Mouse (Mus musculus): Measurements from ENCODE around the gene Fcrlb. TPM values are rescaled to one million over a fixed set of nuclear protein-coding genes. Genes with fewer than 3 reads are reported as not detected.

Gene Fcrlb
- polyA plus RNA-seq, 1 experiment from 2014 or later = not detected

GRCm38 (mm10) chr1:170867691-170868105, 45.0 kb downstream of the Fcrlb start, which contains the start of gene Atf6:
Atf6 (minus strand) TSS chr1:170867771.
- Histone ChIP-seq H3K9me3 (ENCODE audit: low read depth, low read length) (no peaks in the 10 kb centered on the region), H3K9ac (peak within 1 kb of the TSS; percentile 85), H3K4me2 (peak within 1 kb of the TSS; percentile 87), H3K36me3 (ENCODE audit: insufficient read depth) (peaks cover 9% of the 10 kb centered on the region; the same call in 1 of the 2 replicates), H3K27me3 (ENCODE audit: insufficient read depth, low read length) (no peaks in the 10 kb centered on the region), H3K27ac (ENCODE audit: low read depth) (peak within 1 kb of the TSS; percentile 75), H3K4me3 (ENCODE audit: low read depth, low read length) (peak within 1 kb of the TSS; percentile 92), H3K4me1 (ENCODE audit: insufficient read depth) (no peaks in the 10 kb centered on the region)
- no peak for TF ChIP-seq CTCF (IDR thresholded peaks at IDR 0.05; ENCODE audit: low read depth)
- WGBS = under 1% methylated on average over 25 of the region's 25 CpGs
- DNase-seq = peak; percentile 97
- peak; percentile 84 for ATAC-seq (ENCODE audit: insufficient read depth)

GRCm38 (mm10) chr1:170866992-170867690, 45.6 kb downstream of the Fcrlb start:
- peaks cover 8% of the 10 kb centered on the region; the same call in 1 of the 2 replicates for H3K36me3 ChIP-seq (ENCODE audit: insufficient read depth)
- H3K9ac ChIP-seq = peak overlapping the region; percentile 85
- ATAC-seq (ENCODE audit: insufficient read depth) (peak; percentile 47), DNase-seq (peak; percentile 17)
- H3K4me2 ChIP-seq = peak overlapping the region; percentile 87
- H3K9me3 ChIP-seq (ENCODE audit: low read depth, low read length) = no peaks in the 10 kb centered on the region
- H3K27ac ChIP-seq (ENCODE audit: low read depth) = peak overlapping the region; percentile 75
- peak overlapping the region; percentile 92 for H3K4me3 ChIP-seq (ENCODE audit: low read depth, low read length)
- TF ChIP-seq CTCF (IDR thresholded peaks at IDR 0.05; ENCODE audit: low read depth) = no peak
- no peaks in the 10 kb centered on the region for H3K27me3 ChIP-seq (ENCODE audit: insufficient read depth, low read length)
- H3K4me1 ChIP-seq (ENCODE audit: insufficient read depth) = no peaks in the 10 kb centered on the region
- WGBS = 2% methylated on average over 30 of the region's 30 CpGs

DNA sequence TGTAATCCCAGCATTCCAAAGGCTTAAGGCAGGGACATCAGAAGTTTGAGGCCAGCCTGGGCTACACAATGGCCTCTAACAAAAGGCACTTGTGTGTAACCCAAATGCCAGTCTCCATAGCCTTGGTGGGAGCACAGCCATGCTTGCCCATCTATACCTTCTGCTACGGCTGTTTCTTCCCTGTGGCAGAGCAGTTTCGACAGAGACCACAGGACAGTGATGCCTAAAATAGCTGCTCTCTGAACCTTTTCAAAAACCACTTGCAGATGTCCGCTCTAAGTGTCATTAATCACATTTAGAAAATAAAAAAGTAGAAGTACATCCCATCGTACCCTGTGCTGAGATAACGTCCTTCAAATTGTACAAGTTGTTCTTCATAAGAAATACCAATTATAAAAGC, 47.3 kb downstream of the Fcrlb start:
- Histone ChIP-seq H3K4me2 (no peak overlapping the region), H3K4me1 (ENCODE audit: insufficient read depth) (no peaks in the 10 kb centered on the region), H3K27me3 (ENCODE audit: insufficient read depth, low read length) (no peaks in the 10 kb centered on the region), H3K9ac (no peak overlapping the region), H3K4me3 (ENCODE audit: low read depth, low read length) (no peak overlapping the region), H3K36me3 (ENCODE audit: insufficient read depth) (no peaks in the 10 kb centered on the region), H3K9me3 (ENCODE audit: low read depth, low read length) (no peaks in the 10 kb centered on the region), H3K27ac (ENCODE audit: low read depth) (no peak overlapping the region)
- no peak for TF ChIP-seq CTCF (IDR thresholded peaks at IDR 0.05; ENCODE audit: low read depth)
- 73% methylated on average over 5 of the region's 5 CpGs for WGBS
- DNase-seq = no peak
- ATAC-seq (ENCODE audit: insufficient read depth) = no peak

DNA sequence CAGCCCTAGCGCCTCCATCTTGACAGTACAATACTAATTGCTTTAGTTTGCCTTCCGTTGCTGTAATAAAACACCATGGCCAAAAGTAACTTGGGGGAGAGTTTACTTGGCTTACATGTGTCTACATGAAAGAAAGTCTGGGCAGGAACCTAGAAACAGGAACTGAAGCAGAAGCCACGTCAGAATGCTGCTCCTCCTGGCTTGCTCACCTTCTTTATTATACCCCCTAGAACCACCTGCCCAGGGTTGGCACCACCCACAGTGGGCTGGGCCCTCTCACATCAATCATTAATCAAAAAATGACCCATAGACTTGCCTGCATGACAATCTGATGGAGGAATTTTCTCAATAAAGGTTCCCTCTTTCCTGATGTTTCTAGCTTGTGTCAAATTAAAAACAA, 48.0 kb downstream of the Fcrlb start:
- ATAC-seq (ENCODE audit: insufficient read depth) (no peak), DNase-seq (no peak)
- H3K4me2 ChIP-seq = no peak overlapping the region
- H3K27me3 ChIP-seq (ENCODE audit: insufficient read depth, low read length) = no peaks in the 10 kb centered on the region
- no peaks in the 10 kb centered on the region for H3K9me3 ChIP-seq (ENCODE audit: low read depth, low read length)
- no peak overlapping the region for H3K4me3 ChIP-seq (ENCODE audit: low read depth, low read length)
- no peak overlapping the region for H3K9ac ChIP-seq
- no peaks in the 10 kb centered on the region for H3K4me1 ChIP-seq (ENCODE audit: insufficient read depth)
- WGBS = 72% methylated on average over 3 of the region's 3 CpGs
- H3K36me3 ChIP-seq (ENCODE audit: insufficient read depth) = no peaks in the 10 kb centered on the region
- TF ChIP-seq CTCF (IDR thresholded peaks at IDR 0.05; ENCODE audit: low read depth) = no peak
- no peak overlapping the region for H3K27ac ChIP-seq (ENCODE audit: low read depth)

GRCm38 (mm10) chr1:170864234-170864633, 48.5 kb downstream of the Fcrlb start:
- DNase-seq (no peak), ATAC-seq (ENCODE audit: insufficient read depth) (no peak)
- Histone ChIP-seq H3K4me3 (ENCODE audit: low read depth, low read length) (no peak overlapping the region), H3K36me3 (ENCODE audit: insufficient read depth) (no peaks in the 10 kb centered on the region), H3K9me3 (ENCODE audit: low read depth, low read length) (no peaks in the 10 kb centered on the region), H3K4me2 (no peak overlapping the region), H3K27ac (ENCODE audit: low read depth) (no peak overlapping the region), H3K9ac (no peak overlapping the region), H3K27me3 (ENCODE audit: insufficient read depth, low read length) (no peaks in the 10 kb centered on the region), H3K4me1 (ENCODE audit: insufficient read depth) (no peaks in the 10 kb centered on the region)
- TF ChIP-seq CTCF (IDR thresholded peaks at IDR 0.05; ENCODE audit: low read depth) = no peak

GRCm38 (mm10) chr1:170863033-170863432, 49.7 kb downstream of the Fcrlb start:
- H3K4me1 ChIP-seq (ENCODE audit: insufficient read depth) = no peaks in the 10 kb centered on the region
- H3K9me3 ChIP-seq (ENCODE audit: low read depth, low read length) = no peaks in the 10 kb centered on the region
- ATAC-seq (ENCODE audit: insufficient read depth) (no peak), DNase-seq (no peak)
- H3K36me3 ChIP-seq (ENCODE audit: insufficient read depth) = no peaks in the 10 kb centered on the region
- H3K9ac ChIP-seq = no peak overlapping the region
- no peak overlapping the region for H3K4me2 ChIP-seq
- TF ChIP-seq CTCF (IDR thresholded peaks at IDR 0.05; ENCODE audit: low read depth) = no peak
- WGBS = 58% methylated on average over 4 of the region's 4 CpGs
- no peak overlapping the region for H3K4me3 ChIP-seq (ENCODE audit: low read depth, low read length)
- H3K27ac ChIP-seq (ENCODE audit: low read depth) = no peak overlapping the region
- H3K27me3 ChIP-seq (ENCODE audit: insufficient read depth, low read length) = no peaks in the 10 kb centered on the region

- Histone ChIP-seq H3K9ac (no peak overlapping the region), H3K27me3 (ENCODE audit: insufficient read depth, low read length) (no peaks in the 10 kb centered on the region), H3K27ac (ENCODE audit: low read depth) (no peak overlapping the region), H3K4me2 (no peak overlapping the region), H3K9me3 (ENCODE audit: low read depth, low read length) (no peaks in the 10 kb centered on the region), H3K36me3 (ENCODE audit: insufficient read depth) (no peaks in the 10 kb centered on the region), H3K4me3 (ENCODE audit: low read depth, low read length) (no peak overlapping the region), H3K4me1 (ENCODE audit: insufficient read depth) (no peaks in the 10 kb centered on the region)
- no peak for TF ChIP-seq CTCF (IDR thresholded peaks at IDR 0.05; ENCODE audit: low read depth)
- DNase-seq (no peak), ATAC-seq (ENCODE audit: insufficient read depth) (no peak)
- WGBS = 50% methylated on average over 3 of the region's 3 CpGs
These were observed 50.4 kb downstream of the Fcrlb start for GRCm38 (mm10) chr1:170862435-170862717.
